Mouse (Mus musculus) cerebellum, adult 11-12 months (tissue): ENCODE results near the gene Ttc39a.

Experiments
- DNase-seq: peaks from one replicate; pipeline ENCODE4 v3.0.0; 2022

Gene Ttc39a

DNA sequence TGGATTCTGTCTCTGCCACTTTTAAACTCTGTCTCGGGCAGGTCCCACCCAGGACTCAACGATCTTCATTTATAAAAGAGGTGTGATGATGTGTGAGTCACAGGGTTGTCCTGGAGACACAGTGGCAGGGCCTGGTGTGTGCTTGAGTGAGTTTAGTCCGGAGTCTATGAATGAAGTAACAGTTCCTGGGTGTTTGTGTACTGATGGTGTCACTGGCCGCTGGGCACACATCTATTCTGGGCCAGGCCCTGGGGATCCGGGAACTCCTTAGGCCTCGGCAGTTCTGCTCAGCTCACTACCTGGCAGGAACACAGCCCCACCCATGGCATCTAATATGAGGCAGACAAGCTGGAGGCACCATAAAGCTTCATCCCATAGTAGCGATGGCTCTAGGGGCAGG, 15.2 kb downstream of the Ttc39a start:
- DNase-seq, result no peak

DNA sequence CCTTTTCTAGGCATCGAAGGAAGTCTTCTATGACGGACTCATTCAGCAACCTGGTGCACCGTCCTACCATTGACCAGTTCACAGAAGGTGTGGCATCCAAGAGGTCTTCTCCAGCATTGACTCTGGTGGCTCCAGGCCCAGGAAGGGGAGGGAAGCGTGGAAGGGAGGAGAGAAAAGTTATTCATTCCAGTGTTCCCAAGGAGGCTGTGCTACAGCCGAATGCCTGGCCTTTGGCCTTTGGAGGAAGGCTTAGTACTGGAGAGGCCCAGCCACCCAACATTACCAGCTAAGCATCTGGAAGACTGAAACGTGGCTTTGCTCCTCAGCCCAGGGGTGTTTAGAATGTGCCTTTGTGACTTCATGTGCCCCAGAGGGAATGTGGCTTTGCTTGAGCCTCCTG, 16.0 kb downstream of the Ttc39a start:
- DNase-seq, result no peak

DNA sequence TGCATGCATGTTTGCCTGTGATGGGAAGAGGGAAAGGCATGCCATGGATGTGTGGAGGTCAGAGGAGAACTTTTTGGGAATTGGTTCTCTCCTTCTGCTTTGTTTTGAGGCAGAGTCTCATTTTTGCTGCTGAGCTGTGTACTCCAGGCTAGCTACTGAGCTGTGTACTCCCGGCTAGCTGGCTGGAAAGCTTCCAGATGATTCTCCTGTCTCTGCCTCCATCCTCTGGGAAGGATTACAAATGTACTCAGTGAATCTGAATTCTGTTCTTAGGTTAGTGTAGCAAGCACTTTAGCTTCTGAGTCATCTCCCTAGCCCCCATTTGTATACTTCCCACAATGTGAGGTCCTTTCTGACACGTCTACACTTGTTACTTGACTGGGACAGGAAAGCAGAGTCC, 17.0 kb downstream of the Ttc39a start:
- no peak for DNase-seq

DNA sequence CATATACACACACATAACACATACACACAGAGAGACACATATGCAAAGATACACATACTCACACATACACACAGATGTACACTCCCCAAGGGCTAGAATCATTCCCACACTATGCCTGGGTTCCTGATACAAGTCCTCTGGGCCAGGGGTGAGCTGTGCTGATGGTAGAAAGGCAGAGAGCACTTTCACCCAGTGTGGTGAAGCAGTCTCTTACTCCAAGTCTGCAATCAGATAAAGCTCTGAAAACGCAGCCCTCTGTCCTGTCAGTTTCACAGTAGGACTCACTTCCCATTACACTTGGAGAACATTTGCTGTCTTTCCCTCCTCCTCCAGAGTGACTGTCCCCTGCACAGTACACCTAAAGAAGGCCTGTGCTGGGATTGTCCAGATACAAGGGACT, 20.6 kb downstream of the Ttc39a start:
- no peak for DNase-seq

DNA sequence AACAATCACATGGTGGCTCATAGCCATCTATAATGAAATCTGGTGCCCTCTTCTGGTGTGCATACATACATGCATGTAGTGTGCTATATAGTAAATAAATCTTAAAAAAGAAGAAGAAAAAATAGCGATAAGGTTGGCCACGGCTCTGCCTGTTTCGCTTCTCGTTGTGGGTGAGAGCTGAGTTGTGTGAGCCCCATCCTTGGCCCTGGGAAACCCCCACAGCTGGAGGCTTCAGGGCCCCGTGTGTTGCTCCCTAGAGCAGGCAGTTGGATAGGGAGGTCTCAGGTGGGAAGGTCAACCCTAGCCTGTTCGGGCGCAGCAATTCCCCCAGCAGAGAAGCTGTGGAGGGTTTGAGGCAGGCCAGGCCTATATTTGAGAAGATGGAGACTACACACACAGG, 23.8 kb downstream of the Ttc39a start:
- DNase-seq, result no peak

DNA sequence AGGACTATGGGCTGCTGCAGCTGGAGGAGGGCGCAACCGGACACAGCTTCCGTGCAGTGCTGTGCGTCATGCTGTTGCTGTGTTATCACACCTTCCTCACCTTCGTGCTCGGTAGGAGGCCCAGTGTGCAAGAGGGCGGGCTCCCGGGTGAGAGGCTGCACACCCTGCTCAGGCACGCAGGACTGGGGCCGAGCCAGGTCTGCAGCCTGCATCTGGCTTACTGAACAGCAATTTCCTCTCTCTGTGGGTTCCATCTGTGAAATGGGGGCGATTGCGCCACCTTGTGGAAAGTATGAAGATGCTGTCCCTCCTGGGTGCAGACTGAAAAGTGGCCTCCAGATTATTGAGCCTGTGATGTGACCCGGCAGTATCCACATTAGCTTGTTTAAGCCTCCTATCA, 24.4 kb downstream of the Ttc39a start:
- peak; percentile 67 for DNase-seq

DNA sequence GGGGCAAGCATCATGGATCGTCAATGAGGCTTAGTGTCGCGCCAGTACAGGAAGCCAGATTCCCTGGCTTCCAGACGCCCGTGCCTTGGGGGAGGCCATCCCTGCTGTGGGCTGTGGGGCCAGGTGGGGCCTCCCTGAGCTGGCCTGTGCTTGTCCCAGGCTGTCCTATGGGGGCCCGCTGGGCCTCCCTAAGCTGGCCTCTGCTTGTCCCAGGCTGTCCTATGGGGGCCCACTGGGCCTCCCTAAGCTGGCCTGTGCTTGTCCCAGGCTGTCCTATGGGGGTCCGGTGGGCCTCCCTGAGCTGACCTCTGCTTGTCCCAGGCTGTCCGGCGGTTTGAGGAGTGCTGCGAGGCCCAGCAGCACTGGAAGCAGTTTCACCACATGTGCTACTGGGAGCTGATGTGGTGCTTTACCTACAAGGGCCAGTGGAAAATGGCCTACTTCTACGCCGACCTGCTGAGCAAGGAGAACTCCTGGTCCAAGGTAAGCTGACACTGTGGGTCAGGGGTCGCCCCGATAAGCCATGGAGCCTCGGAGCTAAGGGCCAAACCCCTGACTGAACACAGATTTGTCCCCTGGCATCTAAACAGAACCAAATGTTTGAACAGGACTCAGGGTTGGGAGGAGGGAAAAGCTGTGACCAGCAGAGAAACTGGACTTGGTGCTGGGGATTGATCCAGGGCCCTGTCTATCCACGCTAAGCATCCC, 26.4 kb downstream of the Ttc39a start:
- DNase-seq, result no peak

DNA sequence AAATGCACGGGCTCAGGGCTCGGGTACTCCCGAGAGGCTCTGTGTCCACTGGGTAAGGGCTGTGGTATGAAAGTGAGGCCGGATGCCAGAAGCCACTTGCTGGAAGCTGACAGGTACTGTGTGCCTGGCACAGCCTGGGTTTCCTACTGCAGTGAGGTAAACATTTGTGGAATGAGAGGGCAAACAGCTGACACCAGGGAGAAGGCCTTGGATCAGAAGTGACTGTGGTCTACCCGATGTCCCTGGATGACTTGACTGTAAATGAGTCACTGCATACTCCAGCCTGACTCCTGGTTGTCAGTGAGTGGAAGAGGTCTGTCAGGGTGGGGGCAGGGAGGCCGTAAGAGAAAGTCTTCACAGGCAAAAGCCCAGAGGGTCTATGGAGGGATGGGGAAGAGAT, 27.2 kb downstream of the Ttc39a start:
- DNase-seq, result peak; percentile 41

DNA sequence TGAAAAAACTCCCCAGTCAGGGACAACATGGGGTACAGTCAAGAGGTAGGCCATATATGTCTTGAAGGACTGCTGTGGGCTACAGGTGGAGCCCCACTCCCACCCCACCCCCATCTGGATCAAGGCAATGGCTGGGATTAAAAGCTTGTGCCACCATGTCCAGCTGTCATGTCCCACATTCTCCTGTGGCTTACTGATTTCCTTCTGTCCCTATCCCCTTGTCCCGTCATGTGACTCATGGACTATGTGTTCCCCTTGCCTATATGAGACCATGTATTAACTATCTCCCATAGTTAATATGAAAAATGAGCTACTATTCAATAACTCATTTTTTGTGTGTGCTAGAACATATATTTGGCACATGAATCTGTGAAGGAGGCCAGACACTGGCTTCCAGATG, 27.8 kb downstream of the Ttc39a start:
- no peak for DNase-seq

DNA sequence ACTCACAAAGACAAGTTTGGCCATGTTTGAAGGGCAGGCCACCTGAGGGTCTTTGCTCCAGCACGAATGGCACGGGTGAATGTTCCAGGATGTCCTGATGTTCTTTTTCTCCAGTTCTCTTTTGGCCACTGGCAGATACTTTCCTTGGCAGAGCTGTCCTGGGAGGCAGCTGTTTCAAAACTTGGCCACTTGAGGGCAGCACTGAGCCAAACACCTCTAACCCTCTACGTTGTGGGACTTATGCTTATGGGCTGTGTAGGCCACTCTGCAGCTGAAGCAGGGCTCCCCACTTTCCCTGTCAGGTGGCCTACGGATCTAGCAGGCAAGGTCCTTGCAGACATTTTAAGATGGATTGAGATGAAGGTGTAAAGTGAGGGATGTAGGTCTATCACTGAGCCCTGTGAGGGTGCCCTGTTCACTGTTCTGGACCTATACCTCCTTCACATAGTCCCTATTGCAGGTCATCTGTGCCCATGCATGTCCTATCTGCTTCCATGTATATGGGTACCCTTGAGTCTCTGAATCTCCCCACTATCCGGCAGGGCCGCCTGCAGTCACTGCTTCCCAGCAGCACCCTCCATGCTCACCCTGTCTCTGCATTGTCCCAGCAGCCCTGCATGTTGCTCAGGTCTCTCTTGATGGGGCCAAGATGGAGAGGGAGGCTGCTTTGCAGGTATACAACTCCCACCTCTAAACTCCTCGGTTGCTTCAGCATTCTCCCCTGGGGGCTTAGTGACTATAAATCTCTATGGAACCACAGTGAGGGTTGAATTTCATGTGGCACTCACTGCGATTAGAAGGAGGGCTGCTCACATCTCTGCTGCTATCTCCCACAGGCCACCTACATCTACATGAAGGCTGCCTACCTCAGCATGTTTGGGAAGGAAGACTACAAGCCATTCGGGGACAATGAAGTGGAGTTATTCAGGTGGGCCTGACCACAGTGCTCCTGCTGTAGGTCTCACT, 31.8 kb downstream of the Ttc39a start:
- peak; percentile 54 for DNase-seq

DNA sequence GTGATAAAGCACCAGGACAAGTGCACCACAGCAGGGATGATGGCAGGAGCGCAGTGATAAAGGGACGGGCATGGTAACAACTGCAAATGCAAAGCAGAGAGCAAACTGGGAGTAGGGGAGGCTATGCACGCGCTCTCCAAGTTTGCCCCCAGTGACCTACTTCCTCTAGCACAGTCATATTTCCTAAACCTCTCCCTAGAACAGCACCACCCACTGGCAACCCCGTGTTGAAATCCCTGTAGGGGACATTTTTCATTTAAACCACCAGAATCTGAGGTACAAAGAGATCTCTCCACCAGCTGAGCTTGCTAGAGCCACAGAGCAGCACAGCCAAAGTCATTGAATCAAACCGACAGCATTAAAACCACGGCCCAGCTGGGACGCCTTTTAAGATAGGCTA, 32.7 kb downstream of the Ttc39a start:
- no peak for DNase-seq

DNA sequence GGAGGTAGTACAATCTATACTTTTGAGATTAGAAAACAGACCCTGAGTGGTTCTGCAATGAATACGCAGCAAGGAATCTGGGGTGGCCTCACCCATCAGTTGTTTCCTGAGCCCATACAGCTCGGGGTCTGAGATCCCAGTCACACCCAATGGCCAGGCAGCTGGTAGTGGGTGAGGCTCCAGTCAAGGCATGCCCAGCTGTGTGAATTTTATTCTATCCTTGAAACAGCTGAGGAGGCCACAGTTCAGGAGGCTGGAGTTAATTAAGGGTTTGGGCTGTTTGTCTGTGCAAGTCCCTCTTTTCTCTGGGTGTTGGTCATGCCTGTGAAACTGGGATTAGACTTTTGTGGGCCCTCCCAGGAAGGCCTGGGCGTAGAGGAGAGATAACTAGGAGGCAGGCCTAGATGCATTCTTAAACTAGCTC, 33.4 kb downstream of the Ttc39a start:
- no peak for DNase-seq

DNA sequence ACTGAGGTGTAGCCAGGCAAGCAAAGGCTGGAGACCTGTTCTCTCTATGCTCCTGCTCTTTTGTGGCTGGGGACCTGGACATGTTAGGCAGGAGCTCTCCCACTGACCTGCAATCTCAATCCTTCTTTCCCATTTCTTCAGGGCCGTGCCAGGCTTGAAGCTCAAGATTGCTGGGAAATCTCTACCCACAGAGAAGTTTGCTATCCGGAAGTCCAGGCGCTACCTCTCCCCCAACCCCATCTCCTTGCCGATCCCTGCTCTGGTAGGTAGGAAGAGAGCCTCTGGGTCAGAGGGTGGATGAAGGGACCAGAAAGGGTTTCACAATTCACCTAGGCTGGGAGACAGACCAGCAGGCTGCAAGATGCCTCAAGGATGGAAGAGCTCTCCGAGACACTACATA, 34.0 kb downstream of the Ttc39a start:
- no peak for DNase-seq

DNA sequence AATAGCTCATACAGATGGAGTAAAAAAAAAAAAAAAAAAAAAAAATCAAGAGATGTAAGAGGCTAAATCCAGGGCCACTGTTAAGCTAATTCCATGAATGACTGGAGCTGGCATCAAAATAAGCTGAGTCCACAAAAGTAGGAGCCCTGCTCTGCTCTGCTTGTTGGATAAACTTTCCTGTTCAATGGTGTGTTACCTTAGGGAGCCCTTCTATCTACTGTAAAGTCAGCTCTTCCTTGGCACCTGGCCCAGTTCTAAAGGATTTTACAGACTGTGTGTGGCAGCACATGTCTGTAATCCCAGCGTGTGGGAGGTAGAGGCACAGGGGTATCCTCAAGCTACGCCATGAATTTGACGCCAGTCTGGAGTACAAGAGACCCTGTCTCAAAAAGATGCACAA, 34.6 kb downstream of the Ttc39a start:
- no peak for DNase-seq

DNA sequence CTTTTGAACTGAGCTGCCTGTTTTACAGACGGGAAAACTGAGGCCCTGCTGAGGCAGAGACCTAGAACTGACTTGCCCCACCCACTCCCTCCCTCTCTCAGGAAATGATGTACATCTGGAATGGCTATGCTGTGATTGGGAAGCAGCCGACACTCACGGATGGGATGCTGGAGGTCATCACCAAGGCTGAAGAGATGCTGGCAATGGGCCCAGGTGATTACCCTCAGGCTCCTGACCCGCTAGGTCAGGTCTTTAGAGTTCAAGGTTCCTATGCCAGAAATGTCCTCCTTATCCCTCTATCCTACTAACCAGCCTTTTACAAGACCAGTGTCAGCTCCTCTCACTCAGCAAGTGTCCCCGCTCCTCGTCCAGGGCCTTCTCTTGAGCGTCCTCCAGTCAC, 35.7 kb downstream of the Ttc39a start:
- DNase-seq, result no peak

DNA sequence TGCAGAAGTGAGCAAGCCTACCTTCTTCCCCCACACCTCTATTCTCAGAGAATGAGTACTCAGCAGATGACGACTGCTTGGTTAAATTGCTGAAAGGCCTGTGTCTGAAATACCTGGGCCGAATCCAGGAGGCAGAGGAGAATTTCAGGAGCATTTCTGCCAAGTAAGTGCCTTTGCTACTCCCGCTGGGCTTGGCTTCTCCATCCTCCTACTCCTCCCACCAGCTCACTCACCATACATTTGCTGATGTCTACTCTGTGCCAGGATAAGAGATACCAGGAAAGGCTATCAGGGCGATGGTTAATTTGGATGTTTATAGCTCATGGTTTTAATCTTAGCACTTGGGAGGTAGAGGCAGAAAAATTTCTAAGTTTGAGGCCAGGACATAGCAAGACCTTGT, 36.2 kb downstream of the Ttc39a start:
- peak; percentile 80 for DNase-seq

DNA sequence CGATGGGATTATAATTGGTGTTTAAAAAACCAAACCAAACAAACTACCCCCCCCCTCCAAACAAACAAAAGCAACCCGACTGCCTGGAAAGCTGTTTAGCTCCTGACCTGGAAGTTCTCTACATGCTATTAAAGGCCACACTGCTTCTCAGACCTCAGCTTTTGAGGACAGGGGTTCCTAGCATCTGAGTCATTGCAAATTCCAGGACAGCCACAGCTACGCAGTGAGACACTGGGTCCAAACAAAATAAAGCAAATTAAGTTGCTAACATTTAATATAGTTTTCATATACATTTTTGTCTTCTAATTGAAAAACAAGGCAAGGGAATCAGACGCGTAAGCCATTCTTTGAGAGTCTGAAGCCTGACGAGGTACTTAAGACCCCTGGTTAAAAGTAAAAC, 38.0 kb downstream of the Ttc39a start:
- no peak for DNase-seq

DNA sequence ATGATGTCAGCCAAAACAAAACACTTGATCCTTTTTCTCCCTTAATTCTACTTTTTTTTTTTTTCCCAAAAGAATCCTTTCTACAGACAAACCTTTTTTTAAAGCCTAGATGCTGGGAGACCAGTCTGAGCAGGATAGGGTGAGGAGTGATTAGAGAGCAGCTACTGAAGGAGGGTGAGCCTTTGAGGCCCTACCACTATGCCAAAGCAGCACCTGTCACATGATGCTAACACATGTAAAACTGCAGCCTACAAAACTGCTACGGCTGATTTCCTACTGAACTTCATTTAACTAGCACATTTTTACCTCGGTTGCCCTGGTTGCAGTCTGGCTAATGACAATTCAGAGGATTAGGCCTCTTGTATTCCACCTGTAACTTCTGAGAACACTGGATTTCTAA, 38.5 kb downstream of the Ttc39a start:
- DNase-seq, result no peak

DNA sequence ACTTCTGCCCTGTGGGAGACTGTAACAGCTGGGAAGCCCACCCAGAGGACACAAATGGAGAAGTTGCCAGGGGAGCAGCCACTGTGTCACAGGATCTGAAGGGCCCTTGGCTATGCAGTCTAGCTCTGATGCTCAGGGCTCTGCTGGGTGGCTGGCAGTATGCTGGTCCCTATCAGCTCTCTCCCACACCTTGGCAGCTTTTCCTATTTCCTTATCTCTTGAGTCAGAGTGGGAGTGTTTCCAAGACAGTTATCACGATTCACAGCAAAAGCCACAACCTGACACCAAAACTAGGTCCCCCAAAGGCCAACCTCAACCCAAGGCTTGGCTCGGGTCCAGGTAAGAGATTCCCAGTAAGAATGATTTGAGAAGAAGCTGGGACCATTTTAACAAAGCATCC, 39.0 kb downstream of the Ttc39a start:
- no peak for DNase-seq

DNA sequence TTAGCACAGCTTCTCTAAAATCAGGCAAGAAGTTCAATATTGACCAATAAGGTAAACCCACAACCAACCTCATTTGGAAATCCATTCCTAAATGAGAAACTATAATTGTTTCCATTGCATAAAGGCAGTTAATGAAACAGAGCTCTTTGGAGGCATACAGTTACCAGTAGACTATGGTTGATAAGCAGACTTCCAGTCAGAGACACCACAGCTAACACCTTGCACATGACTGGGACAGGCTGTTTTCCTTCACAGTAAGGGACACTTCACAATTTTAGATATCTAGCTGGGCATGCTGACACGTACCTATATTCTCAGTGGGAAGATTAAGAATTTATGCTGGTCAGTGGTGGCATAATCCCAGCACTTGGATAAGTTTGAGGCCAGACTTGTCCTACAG, 39.5 kb downstream of the Ttc39a start:
- no peak for DNase-seq

DNA sequence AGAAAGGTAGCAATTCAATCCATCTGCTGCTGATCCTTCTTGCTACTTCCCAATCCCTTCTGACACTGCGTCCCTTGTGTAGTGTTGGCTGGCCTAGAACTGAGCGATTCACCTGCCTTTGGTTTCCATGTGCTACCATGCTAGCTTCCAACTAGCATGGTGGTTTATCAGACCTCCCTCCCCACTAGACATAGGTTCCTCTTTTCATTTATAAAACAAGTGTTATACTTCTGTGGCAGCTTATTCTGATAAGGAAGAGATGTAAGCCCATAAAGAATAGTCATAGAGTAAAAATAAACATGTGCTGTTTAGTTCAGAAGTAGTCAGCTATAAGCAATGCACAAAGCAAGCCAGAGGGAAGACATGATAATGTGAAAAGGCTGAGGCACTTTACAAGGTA, 42.1 kb downstream of the Ttc39a start:
- DNase-seq, result no peak

DNA sequence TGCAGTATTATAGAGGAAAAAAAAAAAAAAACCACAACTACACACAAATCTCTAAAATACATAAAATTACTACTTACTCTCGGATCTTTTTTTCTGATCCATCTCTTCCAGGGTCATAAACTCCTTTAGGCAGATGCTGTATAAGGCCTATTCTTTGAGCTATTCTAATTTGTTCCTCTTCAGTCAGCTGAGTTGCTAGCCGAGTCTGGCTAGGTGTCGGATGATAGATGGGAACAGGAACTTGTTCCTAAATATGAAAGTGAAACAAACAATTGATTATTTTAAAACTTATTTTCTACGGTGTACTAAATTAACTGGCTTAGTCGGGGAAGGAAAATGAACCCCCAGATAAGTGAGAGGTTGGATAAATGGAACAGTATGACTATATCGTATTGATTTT, 50.4 kb downstream of the Ttc39a start:
- no peak for DNase-seq

DNA sequence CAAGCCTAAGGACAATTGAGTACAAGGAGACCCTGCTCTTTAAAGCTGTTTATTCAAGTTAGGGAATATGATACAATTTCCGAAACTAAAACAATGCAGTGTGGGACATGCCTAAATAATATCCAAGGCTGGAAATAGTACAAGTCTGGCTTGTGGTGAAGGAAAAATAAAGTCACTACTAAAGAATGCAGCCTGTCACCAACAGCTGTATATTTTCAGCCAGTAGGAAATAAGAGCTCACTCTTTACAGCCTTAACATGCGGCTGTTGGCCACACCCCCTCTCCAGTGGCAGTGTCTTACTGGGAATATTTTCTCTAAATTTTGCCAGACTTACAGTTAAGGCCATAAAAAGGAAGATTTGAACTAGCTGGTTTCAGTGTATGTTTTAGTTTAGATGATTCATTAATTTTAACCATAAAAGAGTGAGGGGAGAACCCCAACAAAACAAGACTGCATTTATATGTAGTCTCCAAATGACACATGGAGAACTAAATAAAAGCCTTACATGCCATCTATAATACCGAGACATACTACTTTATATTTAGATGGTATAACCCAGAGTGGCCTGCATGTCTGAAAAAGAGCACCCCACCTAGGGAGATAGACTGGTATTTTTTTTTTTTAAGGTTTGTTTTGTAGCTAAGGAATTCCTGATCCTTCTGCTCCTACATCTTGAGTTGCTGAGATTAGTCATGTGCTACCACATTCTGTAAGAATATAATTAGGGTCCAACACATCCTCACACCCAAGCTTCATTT, 54.2 kb downstream of the Ttc39a start:
- no peak for DNase-seq

DNA sequence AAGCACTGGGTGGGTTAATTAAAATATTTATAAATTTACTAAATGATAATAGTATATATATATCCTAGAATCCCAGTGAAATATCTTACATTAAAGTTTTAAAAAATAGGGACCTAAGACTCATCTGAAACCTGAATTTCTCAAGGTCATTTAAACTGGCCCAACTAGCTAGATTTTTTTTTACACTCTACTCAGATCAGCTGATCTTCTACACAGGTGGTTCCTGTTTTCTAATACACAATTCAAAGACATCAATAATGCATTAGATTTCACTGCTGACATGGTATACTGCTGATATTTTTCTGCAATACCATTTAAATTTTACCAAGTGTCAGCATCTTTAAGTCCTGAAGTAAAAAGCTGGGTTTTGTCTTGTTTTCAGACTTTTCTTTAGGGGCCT, 57.5 kb downstream of the Ttc39a start:
- DNase-seq, result no peak
